Mouse (Mus musculus): ENCODE measurements around the gene Itprip. TPM values are rescaled to one million over a fixed set of nuclear protein-coding genes. Genes with fewer than 3 reads are reported as not detected.

The Itprip gene
- total and polyA plus RNA-seq, 2 experiments from 2014 or later, result 1.5 to 3.5 TPM

DNA sequence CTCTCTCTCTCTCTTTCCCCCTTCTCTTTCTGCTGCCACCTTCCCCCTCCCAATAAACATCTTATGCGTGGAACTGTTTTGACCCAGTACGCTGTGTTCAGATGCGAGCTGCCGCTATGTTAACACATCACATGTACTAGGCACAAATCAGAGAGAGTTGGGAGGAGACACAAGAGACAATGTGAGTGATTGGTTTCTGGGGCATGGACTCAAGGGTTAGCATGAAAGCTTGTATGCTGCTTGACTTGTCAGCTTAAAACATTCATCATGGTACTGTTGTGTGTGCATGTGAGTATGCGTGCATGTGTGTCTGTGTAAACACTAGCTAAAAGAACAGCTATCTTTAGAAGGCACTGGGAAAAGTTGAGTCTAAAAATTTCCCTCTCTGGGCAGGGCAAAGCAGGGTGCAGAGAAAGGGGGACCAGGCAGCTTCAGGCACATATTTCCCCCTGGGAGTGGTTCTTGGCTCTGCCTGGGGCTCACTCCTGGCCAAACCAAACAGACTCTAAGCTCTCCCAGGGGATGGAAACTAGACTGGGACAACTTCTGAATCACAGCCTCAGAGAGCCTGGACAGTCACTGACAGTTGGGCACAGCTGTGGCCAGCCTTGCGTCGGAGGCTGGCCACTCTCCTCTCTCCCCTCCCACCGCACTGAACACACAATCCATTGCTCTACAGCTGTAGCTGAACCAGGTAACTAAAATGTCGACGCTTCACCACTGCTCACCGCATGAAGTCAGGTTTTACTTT is 27.4 kb downstream of the Itprip start:
- H3K9ac ChIP-seq (replicated peaks; ENCODE audit: low read length, poor library complexity, severe bottlenecking), result no peak overlapping the region
- no peaks in the 10 kb centered on the region for H3K36me3 ChIP-seq (ENCODE audit: insufficient read depth, low read length)
- no peaks in the 10 kb centered on the region for H3K9me3 ChIP-seq (ENCODE audit: low read length)
- WGBS, result 81% methylated on average over 11 of the region's 11 CpGs
- H3K4me2 ChIP-seq (ENCODE audit: low read depth, low read length, poor library complexity, severe bottlenecking), result no peak overlapping the region
- no peak for TF ChIP-seq CTCF (IDR thresholded peaks at IDR 0.05)
- H3K27me3 ChIP-seq (ENCODE audit: insufficient read depth, low read length), result no peaks in the 10 kb centered on the region
- H3K27ac ChIP-seq (ENCODE audit: low read depth, low read length), result no peak overlapping the region
- DNase-seq (ENCODE audit: low spot score), result no peak
- no peak for ATAC-seq (ENCODE audit: low FRiP score)
- H3K4me1 ChIP-seq (ENCODE audit: insufficient read depth, low read length), result no peaks in the 10 kb centered on the region
- no peak overlapping the region for H3K4me3 ChIP-seq (ENCODE audit: low read depth, low read length)

DNA sequence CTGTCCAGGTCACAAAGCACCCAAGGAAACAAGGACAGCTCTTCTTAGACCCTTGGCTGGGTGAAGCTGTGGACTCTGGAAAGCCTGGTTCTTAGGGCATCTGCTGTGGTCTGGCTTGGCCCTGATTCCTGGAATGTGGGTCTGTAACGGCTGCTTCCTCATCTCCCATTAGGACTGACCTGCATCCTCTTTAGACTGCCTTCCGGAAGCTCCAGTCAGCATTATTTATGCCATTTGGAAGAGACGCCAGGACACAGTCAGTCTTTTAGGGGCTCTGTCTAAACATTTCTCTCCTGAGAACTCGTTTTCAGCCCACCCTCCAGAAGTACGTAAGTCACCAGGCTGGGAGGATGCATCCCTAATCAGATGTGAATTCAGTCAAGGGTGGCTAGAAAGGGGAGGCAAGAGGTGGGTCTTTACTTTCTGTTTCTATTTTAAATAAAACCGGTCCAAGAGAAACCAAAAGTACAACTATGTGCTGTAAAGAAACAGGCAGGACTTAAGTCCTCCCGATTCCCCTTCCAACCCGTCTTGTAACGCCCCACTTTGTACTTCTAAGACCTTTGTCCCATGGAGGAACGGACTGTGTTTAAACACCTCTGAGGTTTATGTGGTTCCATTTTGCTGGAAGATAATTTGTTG is 28.5 kb downstream of the Itprip start:
- DNase-seq (ENCODE audit: low spot score), result no peak
- 75% methylated on average over 10 of the region's 10 CpGs for WGBS
- H3K4me2 ChIP-seq (ENCODE audit: low read depth, low read length, poor library complexity, severe bottlenecking), result no peak overlapping the region
- H3K36me3 ChIP-seq (ENCODE audit: insufficient read depth, low read length), result no peaks in the 10 kb centered on the region
- H3K4me1 ChIP-seq (ENCODE audit: insufficient read depth, low read length), result no peaks in the 10 kb centered on the region
- H3K27me3 ChIP-seq (ENCODE audit: insufficient read depth, low read length), result no peaks in the 10 kb centered on the region
- TF ChIP-seq CTCF (IDR thresholded peaks at IDR 0.05), result no peak
- no peak overlapping the region for H3K4me3 ChIP-seq (ENCODE audit: low read depth, low read length)
- H3K9ac ChIP-seq (replicated peaks; ENCODE audit: low read length, poor library complexity, severe bottlenecking), result no peak overlapping the region
- ATAC-seq (ENCODE audit: low FRiP score), result no peak
- no peak overlapping the region for H3K27ac ChIP-seq (ENCODE audit: low read depth, low read length)
- no peaks in the 10 kb centered on the region for H3K9me3 ChIP-seq (ENCODE audit: low read length)

DNA sequence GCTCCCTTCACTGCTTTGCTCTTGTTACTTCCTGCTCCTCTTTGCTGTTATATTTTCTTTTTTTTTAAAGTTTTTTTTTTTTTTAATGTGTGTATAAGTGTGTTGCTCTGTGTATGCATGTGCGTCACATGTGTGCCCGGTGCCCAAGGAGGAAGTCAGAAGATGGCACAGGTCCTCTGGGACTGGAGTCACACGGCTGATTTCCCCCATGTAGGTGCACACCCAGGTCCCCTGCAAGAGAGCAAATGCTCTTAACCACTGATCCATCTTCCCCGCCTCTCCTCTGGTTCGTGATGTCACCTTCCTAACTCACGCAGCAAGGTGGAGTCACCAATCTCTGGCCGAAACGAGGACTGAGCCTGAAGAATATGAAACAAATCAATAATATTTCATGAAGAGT is 31.1 kb downstream of the Itprip start:
- Histone ChIP-seq H3K27me3 (ENCODE audit: insufficient read depth, low read length) (no peaks in the 10 kb centered on the region), H3K36me3 (ENCODE audit: insufficient read depth, low read length) (no peaks in the 10 kb centered on the region), H3K4me1 (ENCODE audit: insufficient read depth, low read length) (no peaks in the 10 kb centered on the region), H3K4me2 (ENCODE audit: low read depth, low read length, poor library complexity, severe bottlenecking) (no peak overlapping the region), H3K9ac (replicated peaks; ENCODE audit: low read length, poor library complexity, severe bottlenecking) (no peak overlapping the region), H3K27ac (ENCODE audit: low read depth, low read length) (no peak overlapping the region), H3K9me3 (ENCODE audit: low read length) (no peaks in the 10 kb centered on the region), H3K4me3 (ENCODE audit: low read depth, low read length) (no peak overlapping the region)
- ATAC-seq (ENCODE audit: low FRiP score) (no peak), DNase-seq (ENCODE audit: low spot score) (no peak)
- no peak for TF ChIP-seq CTCF (IDR thresholded peaks at IDR 0.05)
- WGBS, result 93% methylated on average over 8 of the region's 8 CpGs

DNA sequence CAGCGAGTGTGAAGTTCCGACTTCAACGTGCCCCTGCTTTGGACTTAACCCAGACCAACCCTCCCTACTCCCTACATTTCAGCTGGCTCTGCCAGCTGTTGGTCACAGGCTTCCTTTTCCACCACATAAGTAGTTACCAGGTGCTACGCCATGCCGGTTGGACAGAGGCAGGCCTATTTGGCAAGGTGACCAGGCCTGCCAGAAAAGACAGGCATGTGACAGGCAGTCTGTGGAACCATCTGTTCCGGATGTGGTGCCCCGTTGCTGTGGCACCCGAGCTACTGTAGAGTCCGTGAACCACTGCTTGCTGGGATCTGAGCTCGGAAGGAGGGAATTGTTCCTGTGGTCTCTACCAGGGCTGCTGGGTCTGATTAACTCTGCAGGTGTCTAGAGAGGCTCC is 31.7 kb downstream of the Itprip start:
- no peak for DNase-seq (ENCODE audit: low spot score)
- H3K4me1 ChIP-seq (ENCODE audit: insufficient read depth, low read length), result no peaks in the 10 kb centered on the region
- no peak overlapping the region for H3K4me2 ChIP-seq (ENCODE audit: low read depth, low read length, poor library complexity, severe bottlenecking)

DNA sequence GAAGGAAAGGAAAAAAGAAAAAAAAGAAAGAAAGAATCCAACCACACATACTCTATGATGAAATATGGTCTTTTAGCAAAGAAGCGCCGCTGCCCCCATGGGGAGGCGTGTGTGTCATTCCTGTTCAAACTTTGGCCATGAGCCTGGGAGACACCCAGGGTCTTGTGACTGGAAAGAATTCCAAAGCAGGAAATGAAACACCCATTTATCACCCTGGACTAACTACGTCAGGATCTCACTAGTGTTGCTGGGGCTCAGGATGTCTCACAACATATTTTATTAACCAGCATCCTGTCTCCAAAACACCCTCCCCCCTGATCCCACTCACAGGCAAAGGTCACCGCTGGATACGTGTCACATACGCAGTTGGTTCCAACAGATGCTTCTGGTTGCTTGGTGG is 32.5 kb downstream of the Itprip start:
- ATAC-seq (ENCODE audit: low FRiP score) (no peak), DNase-seq (ENCODE audit: low spot score) (no peak)
- no peak for TF ChIP-seq CTCF (IDR thresholded peaks at IDR 0.05)
- Histone ChIP-seq H3K36me3 (ENCODE audit: insufficient read depth, low read length) (no peaks in the 10 kb centered on the region), H3K4me3 (ENCODE audit: low read depth, low read length) (no peak overlapping the region), H3K27me3 (ENCODE audit: insufficient read depth, low read length) (no peaks in the 10 kb centered on the region), H3K4me2 (ENCODE audit: low read depth, low read length, poor library complexity, severe bottlenecking) (no peak overlapping the region), H3K9me3 (ENCODE audit: low read length) (no peaks in the 10 kb centered on the region), H3K9ac (replicated peaks; ENCODE audit: low read length, poor library complexity, severe bottlenecking) (no peak overlapping the region), H3K4me1 (ENCODE audit: insufficient read depth, low read length) (no peaks in the 10 kb centered on the region), H3K27ac (ENCODE audit: low read depth, low read length) (no peak overlapping the region)
- 85% methylated on average over 7 of the region's 7 CpGs for WGBS

More for the DNA sequence above, 31.7 kb downstream of the Itprip start:
- TF ChIP-seq CTCF (IDR thresholded peaks at IDR 0.05), result no peak
- Histone ChIP-seq H3K27me3 (ENCODE audit: insufficient read depth, low read length) (no peaks in the 10 kb centered on the region), H3K9ac (replicated peaks; ENCODE audit: low read length, poor library complexity, severe bottlenecking) (no peak overlapping the region), H3K27ac (ENCODE audit: low read depth, low read length) (no peak overlapping the region), H3K9me3 (ENCODE audit: low read length) (no peaks in the 10 kb centered on the region), H3K36me3 (ENCODE audit: insufficient read depth, low read length) (no peaks in the 10 kb centered on the region), H3K4me3 (ENCODE audit: low read depth, low read length) (no peak overlapping the region)
- no peak for ATAC-seq (ENCODE audit: low FRiP score)
- 85% methylated on average over 10 of the region's 10 CpGs for WGBS

DNA sequence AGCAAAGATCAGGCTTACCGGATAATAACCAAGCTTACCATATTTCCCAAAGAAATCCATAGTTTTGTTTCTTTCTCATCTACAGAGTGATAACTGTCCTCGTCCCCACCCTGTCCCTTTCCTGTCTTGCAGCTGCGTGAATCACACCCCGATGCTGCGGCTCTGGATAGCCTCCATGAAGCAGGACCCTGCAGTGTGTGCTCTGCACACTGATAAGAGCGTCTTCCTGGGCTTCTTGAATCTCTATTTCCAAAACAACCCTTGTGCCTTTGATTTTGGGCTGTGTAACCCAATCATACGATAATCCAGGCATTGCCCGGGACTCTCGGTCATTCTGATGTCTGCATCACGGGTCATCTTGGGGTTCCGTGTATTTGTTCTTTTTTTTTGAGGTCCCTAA is 33.2 kb downstream of the Itprip start:
- Histone ChIP-seq H3K4me3 (ENCODE audit: low read depth, low read length) (no peak overlapping the region), H3K4me1 (ENCODE audit: insufficient read depth, low read length) (no peaks in the 10 kb centered on the region), H3K9me3 (ENCODE audit: low read length) (no peaks in the 10 kb centered on the region), H3K27me3 (ENCODE audit: insufficient read depth, low read length) (no peaks in the 10 kb centered on the region), H3K36me3 (ENCODE audit: insufficient read depth, low read length) (no peaks in the 10 kb centered on the region), H3K4me2 (ENCODE audit: low read depth, low read length, poor library complexity, severe bottlenecking) (no peak overlapping the region), H3K27ac (ENCODE audit: low read depth, low read length) (no peak overlapping the region), H3K9ac (replicated peaks; ENCODE audit: low read length, poor library complexity, severe bottlenecking) (no peak overlapping the region)
- TF ChIP-seq CTCF (IDR thresholded peaks at IDR 0.05), result no peak
- DNase-seq (ENCODE audit: low spot score) (no peak), ATAC-seq (ENCODE audit: low FRiP score) (no peak)
- 91% methylated on average over 11 of the region's 11 CpGs for WGBS

All from midbrain, postnatal 0 days (tissue).